Mouse (Mus musculus): ENCODE data around the gene Pigb.

Pigb gene

DNA sequence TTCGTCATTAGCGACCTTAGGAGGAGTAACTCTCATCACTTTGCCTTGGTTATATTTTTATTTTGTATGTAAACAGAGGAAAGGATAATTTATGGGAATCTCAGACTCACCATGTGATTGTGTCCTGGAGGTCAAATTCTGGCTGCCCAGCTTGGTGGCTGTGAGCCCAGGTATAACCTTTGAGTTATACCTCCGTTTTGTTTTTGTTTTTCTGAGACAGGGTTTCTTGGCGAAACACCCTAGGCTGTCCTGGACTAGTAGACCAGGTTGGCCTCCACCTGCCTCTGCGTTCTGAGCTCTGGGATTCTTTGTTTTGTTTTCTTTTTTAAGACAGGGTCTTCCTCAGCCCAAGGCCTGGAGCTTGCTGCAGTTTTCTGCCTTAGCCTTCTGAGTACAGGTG lies 51.5 kb downstream of the Pigb start:
- no peak for DNase-seq

- DNase-seq, result no peak
These were observed 52.5 kb downstream of the Pigb start for GRCm38 (mm10) chr9:72987703-72988102.

DNA sequence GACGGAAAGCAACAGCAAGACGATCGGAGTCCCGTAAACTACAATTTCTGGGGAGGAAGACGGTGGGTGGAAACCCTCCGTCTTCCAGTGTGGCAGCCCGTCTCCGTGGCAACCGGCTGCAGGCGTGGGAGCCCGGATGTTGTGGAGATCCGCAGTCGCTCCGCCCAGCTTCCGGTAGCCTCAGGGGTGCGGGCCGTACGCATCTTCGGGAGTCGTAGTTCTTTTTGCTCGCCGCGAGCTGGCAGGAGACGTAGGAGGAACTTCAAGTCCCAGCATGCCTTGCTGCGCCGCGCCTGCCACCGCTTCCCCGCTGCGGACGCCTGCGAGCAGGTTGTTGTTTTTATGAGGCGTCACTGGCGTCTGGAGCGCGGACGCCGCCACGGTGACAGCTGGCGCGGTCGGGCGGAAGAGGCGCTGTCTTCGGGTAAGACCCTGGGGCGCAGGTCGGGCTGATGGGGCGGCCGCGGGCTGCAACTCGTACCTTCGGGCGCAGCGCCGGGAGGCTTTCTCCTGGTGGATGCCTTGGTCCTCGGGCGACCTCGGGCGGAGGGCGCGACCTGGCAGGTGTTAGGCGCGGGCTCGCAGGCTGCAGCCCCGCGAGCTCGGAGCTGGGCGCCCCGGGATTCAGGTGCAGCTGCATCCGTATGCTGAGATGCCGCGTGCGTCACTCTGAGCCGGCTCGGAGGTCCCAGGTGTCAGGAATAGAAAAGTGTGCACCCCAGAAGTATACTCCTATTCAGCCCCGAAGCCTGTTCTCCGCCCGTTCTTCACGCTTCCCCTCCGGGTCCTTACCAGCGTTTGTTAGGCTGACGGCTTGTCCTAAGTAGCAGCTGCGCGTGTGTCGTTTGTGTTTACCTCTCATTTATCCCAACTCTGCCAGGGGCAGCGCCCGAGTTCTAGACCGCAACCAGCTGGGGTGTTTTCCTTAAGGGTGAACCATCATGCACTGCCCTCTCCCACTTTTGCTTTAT lies 54.6 kb downstream of the Pigb start, which contains the start of the genes Ccpg1os and Ccpg1:
Ccpg1os (minus strand) TSS at position 133 of the 971 bp plus-strand sequence.
Ccpg1 (plus strand) TSS at position 180 of the 971 bp plus-strand sequence.
- DNase-seq, result peak; percentile 96 to 99

- no peak for DNase-seq
These were observed 57.1 kb downstream of the Pigb start for GRCm38 (mm10) chr9:72983066-72983465.

GRCm38 (mm10) chr9:72975242-72975641 lies 64.9 kb downstream of the Pigb start:
- no peak for DNase-seq

DNA sequence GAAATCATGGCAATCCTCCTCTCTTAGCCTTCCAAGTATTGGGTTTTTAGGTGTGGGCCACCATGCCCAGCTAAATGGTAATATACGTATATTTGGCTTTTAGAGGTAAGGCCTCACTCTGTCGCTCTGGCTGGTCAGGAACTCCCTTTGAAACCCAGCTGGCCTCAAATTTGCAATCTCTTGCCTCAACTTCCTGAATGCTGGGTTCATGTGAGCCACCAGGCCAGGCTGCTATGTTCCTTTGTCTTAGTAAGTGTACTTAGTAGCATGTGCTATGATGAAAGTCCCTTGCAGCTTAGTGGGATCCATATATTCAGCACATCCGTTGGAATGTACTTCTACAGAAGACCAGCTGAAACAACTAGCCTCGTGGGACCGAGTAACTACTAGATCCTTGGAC lies 65.4 kb downstream of the Pigb start:
- DNase-seq, result no peak

DNA sequence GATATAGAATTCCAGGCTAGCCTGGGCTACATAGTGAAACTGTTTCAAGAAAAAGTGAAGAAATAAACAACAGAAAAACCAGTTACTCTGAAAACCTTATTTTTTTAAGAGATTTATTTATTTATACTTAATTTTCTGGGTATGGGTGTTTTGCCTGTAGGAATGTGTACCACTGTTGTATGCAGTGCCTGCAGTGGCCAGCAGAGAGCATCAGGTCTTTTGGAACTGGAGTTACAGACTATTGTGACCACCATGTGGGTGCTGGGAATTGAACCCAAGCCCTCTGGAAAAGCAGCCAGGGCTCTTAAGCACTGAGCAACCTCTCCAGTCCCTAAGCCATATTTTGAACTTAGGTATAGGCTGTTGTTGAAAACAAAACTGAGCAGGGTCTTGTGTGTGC lies 67.2 kb downstream of the Pigb start:
- DNase-seq, result no peak

- no peak for DNase-seq
These were observed 67.7 kb downstream of the Pigb start for GRCm38 (mm10) chr9:72972435-72972834.

GRCm38 (mm10) chr9:72969874-72970273 lies 70.3 kb downstream of the Pigb start:
- peak; percentile 26 to 44 for DNase-seq

GRCm38 (mm10) chr9:72968349-72969061 lies 71.7 kb downstream of the Pigb start:
- DNase-seq, result peak; percentile 60 to 71

GRCm38 (mm10) chr9:72961959-72962358 lies 78.2 kb downstream of the Pigb start:
- peak in 1 of 2 experiments; percentile 28 for DNase-seq

- no peak for DNase-seq
These were observed 78.8 kb downstream of the Pigb start for GRCm38 (mm10) chr9:72961346-72961745.

DNA sequence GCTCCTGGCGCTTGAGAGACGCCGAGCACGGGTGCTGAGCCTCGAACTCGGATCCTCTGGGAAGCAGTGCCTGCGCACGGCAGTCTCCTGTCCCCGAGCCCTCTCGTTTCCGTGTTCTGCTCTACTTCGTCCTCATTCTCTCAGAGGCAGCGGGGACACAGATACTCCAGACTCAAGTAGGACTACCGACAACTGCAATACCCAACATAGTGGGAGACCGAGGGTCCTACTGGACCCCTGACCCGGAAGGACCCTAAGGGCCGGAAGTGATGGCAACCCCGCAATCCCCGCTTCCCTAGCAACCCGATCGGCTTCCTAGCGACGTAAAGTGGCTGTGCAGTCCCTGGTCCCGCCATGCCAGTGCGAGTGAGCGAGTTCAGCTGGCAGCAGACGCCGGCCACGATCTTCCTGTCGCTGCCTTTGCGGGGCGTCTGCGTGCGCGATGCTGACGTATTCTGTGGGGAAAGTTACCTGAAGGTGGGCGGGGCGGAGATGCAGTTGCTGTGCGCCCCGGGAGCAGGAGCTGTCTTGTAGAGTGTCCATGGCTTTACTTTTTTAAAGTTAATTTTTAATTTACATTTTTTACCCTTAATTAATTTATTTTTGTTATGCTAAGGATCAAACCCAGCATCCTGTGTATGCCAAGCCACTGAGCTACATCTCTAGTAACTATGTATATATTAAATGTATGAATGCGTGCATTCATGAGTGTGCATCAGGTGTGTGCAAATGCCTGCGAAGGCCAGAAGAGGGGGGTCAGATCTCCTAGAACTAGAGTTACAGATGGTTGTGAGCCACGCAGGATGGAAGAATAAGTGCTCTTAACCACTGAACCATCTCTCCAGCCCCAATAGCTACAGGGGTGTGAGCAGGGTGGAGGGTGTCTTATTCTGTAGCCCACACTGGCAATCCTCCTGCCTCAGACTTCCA lies 81.4 kb downstream of the Pigb start, which contains the start of the genes Dyx1c1 and Gm44503:
Dyx1c1 (plus strand) TSS at position 265 of the 930 bp plus-strand sequence.
Gm44503 (plus strand) TSS at position 332 of the 930 bp plus-strand sequence.
- DNase-seq, result peak; percentile 88 to 91

Data from lung, postnatal 4 days (tissue).